Mouse (Mus musculus) heart, embryonic 10.5 days (tissue): ENCODE results near the gene Endov. TPM values are rescaled to one million over a fixed set of nuclear protein-coding genes. Genes with fewer than 3 reads are reported as not detected.

Experiments used
- DNase-seq: peaks from one replicate; pipeline ENCODE4 v3.0.0-alpha.2; 2017; ENCODE audit warnings: low spot score
- H3K27ac ChIP-seq: fragments of 300-500 bp; sonication (generic); 2 replicates; pipeline ENCODE4 v1.5.1; 2016; ENCODE audit warnings: mild to moderate bottlenecking
- H3K27me3 ChIP-seq: fragments of 300-500 bp; sonication (generic); 2 replicates; pipeline ENCODE4 v1.6.1; 2016; ENCODE audit warnings: mild to moderate bottlenecking; ENCODE audit not compliant: poor library complexity, insufficient read depth, severe bottlenecking
- H3K36me3 ChIP-seq: fragments of 300-500 bp; sonication (generic); 2 replicates; pipeline ENCODE4 v1.6.1; 2016; ENCODE audit warnings: mild to moderate bottlenecking, moderate library complexity
- H3K4me1 ChIP-seq: fragments of 300-500 bp; sonication (generic); 2 replicates; pipeline ENCODE4 v1.6.1; 2016; ENCODE audit warnings: mild to moderate bottlenecking
- H3K4me3 ChIP-seq: fragments of 300-500 bp; sonication (generic); 2 replicates; pipeline ENCODE4 v1.5.1; 2016; ENCODE audit warnings: mild to moderate bottlenecking, moderate library complexity
- H3K9me3 ChIP-seq: fragments of 300-500 bp; sonication (generic); 2 replicates; pipeline ENCODE4 v1.6.1; 2016; ENCODE audit warnings: mild to moderate bottlenecking, moderate library complexity
- WGBS: fragments of 180-500 bp; shearing (Covaris S2); methylation state at CpG from one replicate; pipeline ENCODE4 v1.1.7; 2016; 5-methylcytosine and 5-hydroxymethylcytosine counted together
- polyA plus RNA-seq: library from polyadenylated mRNA; unstranded; fragments of >200 nt; fragmentation: Nextera tagmentation; extraction: Ambion mirVana; gene quantifications from 2 replicates; pipeline ENCODE4 v1.2.1, GENCODE M21; 2016

Gene Endov
- polyA plus RNA-seq, 1 experiment from 2014 or later = 17.2 TPM

DNA sequence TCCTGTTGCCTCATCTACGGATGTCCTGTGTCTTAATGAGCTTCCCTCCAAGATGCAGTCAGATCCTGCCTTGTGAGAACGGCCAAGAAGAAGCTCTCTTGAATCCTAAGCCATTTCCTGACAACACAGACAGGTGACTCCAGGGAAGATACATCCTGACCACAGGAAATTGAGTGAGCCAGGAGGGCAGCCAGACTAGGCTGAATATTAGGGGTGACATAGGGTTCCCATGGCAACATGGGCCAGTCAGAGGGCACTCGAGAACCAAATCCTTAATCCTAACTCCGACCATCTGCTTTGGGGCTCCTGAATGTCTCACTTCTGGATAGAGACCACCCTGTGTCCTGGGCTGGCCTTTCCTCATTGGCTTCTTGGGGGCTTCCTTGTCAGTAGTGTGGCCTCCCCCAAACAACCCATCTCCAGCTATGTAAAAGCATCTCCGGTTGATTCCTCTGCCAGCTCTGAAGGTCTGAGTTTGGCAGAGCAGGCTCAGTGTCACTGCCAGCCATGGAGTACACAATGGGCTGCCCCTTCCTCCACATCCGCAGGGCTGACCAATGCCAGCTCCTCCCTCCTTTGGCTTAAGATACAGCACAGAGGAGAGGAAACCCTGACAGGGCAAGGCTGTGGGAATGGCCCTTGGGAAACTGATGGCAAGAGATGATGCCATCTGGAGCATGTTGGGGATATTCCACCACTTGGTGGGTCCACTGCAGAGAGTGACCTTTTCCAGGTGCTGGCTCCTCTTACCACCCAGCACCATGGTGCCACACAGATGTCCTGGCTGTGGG lies 31.0 kb downstream of the Endov start:
- Histone ChIP-seq H3K4me1 (peaks cover 8% of the 10 kb centered on the region), H3K36me3 (no peaks in the 10 kb centered on the region), H3K4me3 (no peak overlapping the region), H3K27me3 (peaks cover 25% of the 10 kb centered on the region), H3K9me3 (no peaks in the 10 kb centered on the region), H3K27ac (no peak overlapping the region)
- WGBS = 74% methylated on average over 6 of the region's 6 CpGs
- no peak for DNase-seq

DNA sequence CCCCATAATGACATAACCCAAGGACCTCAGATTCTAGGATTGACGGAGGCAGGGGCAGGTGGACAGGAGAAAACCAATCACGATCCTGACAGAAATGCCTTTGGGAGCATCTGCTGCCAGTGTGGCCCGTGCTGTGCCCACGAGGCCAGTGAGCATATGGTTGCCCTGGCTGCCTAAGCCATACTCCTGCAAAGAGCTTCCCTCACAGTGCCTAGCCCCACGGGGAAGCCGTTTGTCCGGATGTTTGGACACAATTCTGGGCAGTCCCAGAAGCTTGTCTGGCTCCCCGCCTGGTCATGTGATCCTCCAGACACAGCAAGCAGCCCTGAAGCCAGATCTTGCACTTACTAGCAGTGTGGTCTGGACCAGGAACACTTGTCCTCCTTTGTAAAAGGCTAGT lies 31.6 kb downstream of the Endov start:
- Histone ChIP-seq H3K27me3 (peaks cover 18% of the 10 kb centered on the region), H3K36me3 (no peaks in the 10 kb centered on the region), H3K4me1 (peaks cover 6% of the 10 kb centered on the region), H3K4me3 (no peak overlapping the region), H3K27ac (no peak overlapping the region), H3K9me3 (no peaks in the 10 kb centered on the region)
- DNase-seq = no peak
- WGBS = 74% methylated on average over 8 of the region's 8 CpGs

DNA sequence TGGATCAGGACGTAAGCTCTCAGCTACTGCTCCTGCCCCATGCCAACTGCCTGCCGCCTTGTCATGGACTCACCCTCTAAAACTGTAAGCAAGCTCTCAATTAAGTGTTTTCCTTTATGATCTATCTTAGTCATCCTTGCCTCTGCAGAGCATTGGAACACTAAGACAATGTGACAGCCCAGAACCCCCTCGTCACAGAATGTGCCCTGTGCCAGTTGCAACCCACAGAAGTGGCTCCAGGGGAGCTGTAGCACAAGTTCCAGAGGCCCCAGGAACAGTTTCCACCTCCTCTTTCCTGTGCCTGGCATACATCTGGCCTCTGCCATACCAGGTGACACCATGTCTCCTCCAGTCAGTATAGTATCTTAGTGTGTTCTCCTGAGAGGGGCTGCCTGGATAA lies 32.2 kb downstream of the Endov start:
- peaks cover 12% of the 10 kb centered on the region for H3K27me3 ChIP-seq
- H3K9me3 ChIP-seq = no peaks in the 10 kb centered on the region
- H3K4me1 ChIP-seq = peaks cover 6% of the 10 kb centered on the region
- DNase-seq = no peak
- no peak overlapping the region for H3K27ac ChIP-seq
- no peak overlapping the region for H3K4me3 ChIP-seq
- no peaks in the 10 kb centered on the region for H3K36me3 ChIP-seq
- WGBS = 80% methylated on average over 3 of the region's 3 CpGs

GRCm38 (mm10) chr11:119524545-119524949 lies 33.4 kb downstream of the Endov start:
- peaks cover 6% of the 10 kb centered on the region for H3K4me1 ChIP-seq
- 2% methylated on average over 33 of the region's 33 CpGs for WGBS
- H3K27ac ChIP-seq = peak overlapping the region; percentile 86
- no peaks in the 10 kb centered on the region for H3K36me3 ChIP-seq
- peak; percentile 97 for DNase-seq
- H3K9me3 ChIP-seq = no peaks in the 10 kb centered on the region
- H3K4me3 ChIP-seq = peak overlapping the region; percentile 72
- H3K27me3 ChIP-seq = 0 out of 2 replicates have a peak, but pooled peaks cover 3% of the 10 kb centered on the region

- H3K4me3 ChIP-seq = no peak overlapping the region
- H3K9me3 ChIP-seq = no peaks in the 10 kb centered on the region
- no peaks in the 10 kb centered on the region for H3K36me3 ChIP-seq
- no peak overlapping the region for H3K27ac ChIP-seq
- WGBS = 73% methylated on average over 14 of the region's 14 CpGs
- peaks cover 6% of the 10 kb centered on the region for H3K4me1 ChIP-seq
- H3K27me3 ChIP-seq = no peaks in the 10 kb centered on the region
- DNase-seq = no peak
Measured at GRCm38 (mm10) chr11:119526068-119526966, 35.2 kb downstream of the Endov start.

DNA sequence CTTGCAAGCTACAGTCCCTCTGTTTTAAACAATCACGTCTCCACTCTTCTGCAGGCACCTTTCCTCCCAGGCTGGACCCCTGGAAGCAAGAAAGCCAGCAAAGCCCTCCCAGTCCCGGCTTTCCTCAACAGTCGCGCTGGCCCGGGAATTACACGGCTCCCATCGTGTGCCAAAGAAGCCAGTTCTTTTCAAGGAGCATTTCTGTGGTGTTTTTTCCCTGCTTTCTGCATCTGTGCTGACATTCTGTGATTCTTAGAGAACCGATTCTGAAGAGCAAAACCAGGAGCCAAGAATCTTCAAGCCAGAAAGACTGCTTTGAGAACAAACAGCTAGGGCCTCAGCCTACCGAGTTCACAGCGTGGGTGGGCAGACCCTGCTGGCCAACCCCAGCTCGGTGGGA lies 37.8 kb downstream of the Endov start:
- WGBS = 57% methylated on average over 11 of the region's 11 CpGs

DNA sequence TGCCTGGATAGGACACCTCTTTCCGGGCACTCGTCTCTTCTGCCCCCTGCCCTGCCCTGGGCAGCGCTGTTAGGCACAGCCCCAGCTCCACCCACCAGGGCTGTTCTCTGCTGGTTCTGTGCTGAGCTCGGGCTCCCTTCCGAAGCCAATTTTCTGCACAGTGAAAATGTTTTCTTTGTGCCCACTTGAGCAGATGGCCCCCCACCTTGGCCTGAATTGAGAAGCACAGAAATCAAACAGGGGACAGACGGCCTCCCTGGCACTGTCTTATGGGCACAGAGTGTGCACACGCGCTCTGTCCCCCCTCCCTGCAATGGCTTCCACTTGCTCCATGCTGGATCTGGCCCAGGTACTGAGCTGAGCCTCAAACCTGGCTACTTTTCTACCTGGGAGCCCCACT lies 41.3 kb downstream of the Endov start:
- no peak overlapping the region for H3K27ac ChIP-seq
- no peaks in the 10 kb centered on the region for H3K4me1 ChIP-seq
- WGBS = 80% methylated on average over 8 of the region's 8 CpGs
- H3K4me3 ChIP-seq = no peak overlapping the region
- H3K9me3 ChIP-seq = no peaks in the 10 kb centered on the region
- H3K27me3 ChIP-seq = peaks cover 18% of the 10 kb centered on the region
- no peaks in the 10 kb centered on the region for H3K36me3 ChIP-seq
- DNase-seq = no peak

More for the DNA sequence above, 37.8 kb downstream of the Endov start:
- Histone ChIP-seq H3K27me3 (peaks cover 13% of the 10 kb centered on the region), H3K4me1 (peaks cover 4% of the 10 kb centered on the region), H3K4me3 (no peak overlapping the region), H3K36me3 (no peaks in the 10 kb centered on the region), H3K9me3 (no peaks in the 10 kb centered on the region), H3K27ac (no peak overlapping the region)
- DNase-seq = no peak

GRCm38 (mm10) chr11:119533745-119534144 lies 42.6 kb downstream of the Endov start:
- no peaks in the 10 kb centered on the region for H3K36me3 ChIP-seq
- no peaks in the 10 kb centered on the region for H3K4me1 ChIP-seq
- H3K27me3 ChIP-seq = peaks cover 23% of the 10 kb centered on the region
- H3K9me3 ChIP-seq = no peaks in the 10 kb centered on the region
- no peak for DNase-seq
- H3K27ac ChIP-seq = no peak overlapping the region
- H3K4me3 ChIP-seq = no peak overlapping the region
- 69% methylated on average over 7 of the region's 7 CpGs for WGBS

DNA sequence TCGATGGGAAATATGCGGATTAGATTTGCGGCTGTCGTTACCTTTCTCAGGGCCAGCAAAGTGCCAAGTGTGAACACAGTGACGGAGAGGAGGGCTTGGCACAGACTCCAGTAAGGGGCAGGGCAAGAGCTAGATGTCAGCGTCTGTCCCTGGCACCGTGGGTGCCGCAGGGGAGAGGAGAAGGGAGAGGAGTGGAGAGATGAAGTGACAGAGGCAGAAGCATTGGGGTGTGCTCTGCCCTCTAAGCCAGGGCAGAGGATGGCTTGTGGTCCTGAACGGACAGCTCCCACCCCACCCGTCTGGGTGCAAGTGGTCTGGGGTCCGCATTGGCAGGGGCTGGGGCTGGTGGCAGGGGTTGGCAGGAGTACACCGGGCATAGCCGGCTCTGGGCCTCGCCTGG lies 48.8 kb downstream of the Endov start:
- H3K4me3 ChIP-seq = no peak overlapping the region
- H3K4me1 ChIP-seq = no peaks in the 10 kb centered on the region
- whole genome bisulfite sequencing = 36% methylated on average over 13 of the region's 14 CpGs
- H3K27me3 ChIP-seq = peaks cover 64% of the 10 kb centered on the region
- H3K36me3 ChIP-seq = no peaks in the 10 kb centered on the region
- H3K27ac ChIP-seq = no peak overlapping the region
- no peak for DNase-seq
- H3K9me3 ChIP-seq = no peaks in the 10 kb centered on the region

- WGBS = 67% methylated on average over 9 of the region's 9 CpGs
- Histone ChIP-seq H3K4me1 (peaks cover 5% of the 10 kb centered on the region; the same call in 1 of the 2 replicates), H3K36me3 (no peaks in the 10 kb centered on the region), H3K9me3 (no peaks in the 10 kb centered on the region), H3K4me3 (no peak overlapping the region), H3K27ac (no peak overlapping the region), H3K27me3 (peaks cover 70% of the 10 kb centered on the region)
- DNase-seq = no peak
Measured at GRCm38 (mm10) chr11:119540560-119540959, 49.4 kb downstream of the Endov start.

DNA sequence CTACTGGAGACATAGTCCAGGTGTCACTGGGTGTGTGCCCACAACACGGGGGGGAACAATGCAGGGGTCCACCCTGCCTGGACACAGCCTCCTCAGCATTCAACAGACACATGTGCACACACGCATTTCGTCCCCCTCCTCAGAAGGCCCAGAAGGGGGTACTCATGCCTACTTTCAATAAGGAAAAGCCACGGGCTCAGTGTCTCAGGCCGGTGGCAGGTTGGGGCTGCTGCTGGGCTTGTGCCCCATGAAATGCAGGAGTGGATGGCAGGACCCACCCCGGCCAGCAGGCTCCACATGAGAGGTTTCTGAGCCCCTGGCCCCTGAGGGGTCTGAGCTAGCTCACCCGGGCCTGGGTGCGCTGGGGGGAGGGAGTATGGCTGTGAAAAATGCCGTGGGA lies 49.9 kb downstream of the Endov start:
- Histone ChIP-seq H3K27ac (no peak overlapping the region), H3K4me1 (peaks cover 10% of the 10 kb centered on the region; the same call in 1 of the 2 replicates), H3K27me3 (peaks cover 76% of the 10 kb centered on the region), H3K4me3 (no peak overlapping the region), H3K9me3 (no peaks in the 10 kb centered on the region), H3K36me3 (no peaks in the 10 kb centered on the region)
- WGBS = 68% methylated on average over 9 of the region's 9 CpGs
- DNase-seq = no peak

DNA sequence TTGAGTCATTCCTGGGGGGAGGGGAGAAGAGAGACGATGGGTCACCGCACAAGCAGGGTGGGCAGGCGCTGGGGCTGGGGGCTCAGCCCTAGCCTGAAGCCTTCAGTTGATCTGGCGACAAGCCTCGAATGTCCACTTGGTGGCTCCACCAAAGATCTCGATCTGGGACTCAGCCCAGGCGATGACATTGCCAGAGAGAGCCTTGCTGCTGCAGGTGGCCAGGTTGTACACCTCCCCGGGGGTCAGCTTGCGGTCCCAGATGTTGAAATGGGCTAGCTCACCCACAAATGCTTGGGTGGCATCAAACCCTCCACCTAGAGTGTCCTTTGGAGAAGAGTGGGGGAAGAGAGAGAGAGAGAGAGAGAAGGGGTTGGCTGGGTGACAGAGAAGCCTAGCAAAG lies 51.2 kb downstream of the Endov start:
- DNase-seq = no peak

GRCm38 (mm10) chr11:119542886-119543285 lies 51.7 kb downstream of the Endov start:
- H3K36me3 ChIP-seq = no peaks in the 10 kb centered on the region
- H3K27me3 ChIP-seq = peaks cover 90% of the 10 kb centered on the region
- no peak overlapping the region for H3K27ac ChIP-seq
- H3K4me3 ChIP-seq = no peak overlapping the region
- no peak for DNase-seq
- no peaks in the 10 kb centered on the region for H3K9me3 ChIP-seq
- peaks cover 28% of the 10 kb centered on the region for H3K4me1 ChIP-seq
- 63% methylated on average over 5 of the region's 5 CpGs for WGBS

More for the DNA sequence above, 51.2 kb downstream of the Endov start:
- Histone ChIP-seq H3K27me3 (peaks cover 88% of the 10 kb centered on the region), H3K9me3 (no peaks in the 10 kb centered on the region), H3K36me3 (no peaks in the 10 kb centered on the region), H3K27ac (no peak overlapping the region), H3K4me1 (peaks cover 23% of the 10 kb centered on the region), H3K4me3 (no peak overlapping the region)
- 45% methylated on average over 9 of the region's 9 CpGs for WGBS
